Mouse (Mus musculus) T-cell, adult 2 months (primary cell): ENCODE results near the gene Entpd1.

Experiments
- DNase-seq: peaks from one replicate; pipeline ENCODE4 v3.0.0; 2022; ENCODE audit warnings: low spot score

Gene Entpd1

GRCm38 (mm10) chr19:40665778-40666177 lies 53.6 kb downstream of the Entpd1 start:
- no peak for DNase-seq

- DNase-seq, result no peak
These were observed 54.9 kb downstream of the Entpd1 start for GRCm38 (mm10) chr19:40667111-40667510.

GRCm38 (mm10) chr19:40675329-40675728 lies 63.2 kb downstream of the Entpd1 start:
- no peak for DNase-seq

- DNase-seq, result no peak
These were observed 65.9 kb downstream of the Entpd1 start for GRCm38 (mm10) chr19:40678087-40678486.

GRCm38 (mm10) chr19:40678532-40679307 lies 66.6 kb downstream of the Entpd1 start:
- peak; percentile 32 for DNase-seq

- DNase-seq, result peak; percentile 42
These were observed 67.5 kb downstream of the Entpd1 start for GRCm38 (mm10) chr19:40679632-40680031.

GRCm38 (mm10) chr19:40684124-40684523 lies 72.0 kb downstream of the Entpd1 start:
- DNase-seq, result no peak

GRCm38 (mm10) chr19:40684566-40684965 lies 72.4 kb downstream of the Entpd1 start:
- no peak for DNase-seq

- DNase-seq, result peak; percentile 43
These were observed 75.2 kb downstream of the Entpd1 start for GRCm38 (mm10) chr19:40687291-40687927.

GRCm38 (mm10) chr19:40693201-40693600 lies 81.0 kb downstream of the Entpd1 start:
- DNase-seq, result no peak

GRCm38 (mm10) chr19:40696116-40696515 lies 84.0 kb downstream of the Entpd1 start:
- no peak for DNase-seq

- no peak for DNase-seq
These were observed 86.1 kb downstream of the Entpd1 start for GRCm38 (mm10) chr19:40698103-40698853.

- no peak for DNase-seq
These were observed 87.7 kb downstream of the Entpd1 start for GRCm38 (mm10) chr19:40699816-40700215.

- DNase-seq, result no peak
These were observed 90.2 kb downstream of the Entpd1 start for GRCm38 (mm10) chr19:40702406-40702805.

GRCm38 (mm10) chr19:40712889-40713628 lies 100.9 kb downstream of the Entpd1 start:
- no peak for DNase-seq

- no peak for DNase-seq
These were observed 102.5 kb downstream of the Entpd1 start for GRCm38 (mm10) chr19:40714700-40715099.

GRCm38 (mm10) chr19:40716981-40717380 lies 104.8 kb downstream of the Entpd1 start:
- no peak for DNase-seq

GRCm38 (mm10) chr19:40719439-40720105 lies 107.4 kb downstream of the Entpd1 start:
- no peak for DNase-seq

- no peak for DNase-seq
These were observed 108.2 kb downstream of the Entpd1 start for GRCm38 (mm10) chr19:40720381-40720780.

- peak; percentile 62 for DNase-seq
These were observed 110.2 kb downstream of the Entpd1 start for GRCm38 (mm10) chr19:40722137-40723038.
